Mouse (Mus musculus) embryonic facial prominence, embryonic 14.5 days (tissue): ENCODE measurements around the gene Anxa2. TPM values are rescaled to one million over a fixed set of nuclear protein-coding genes. Genes with fewer than 3 reads are reported as not detected.
A peak's percentile ranks its signal among the peaks of the same experiment; 100 is the strongest.

ENCODE experiments used
- ATAC-seq: fragments of 200-750 bp; cut with Nextera tagmentation; 2 replicates; pipeline ENCODE4 v1.8.0; 2017; ENCODE audit warnings: low read depth, moderate number of reproducible peaks, moderate TSS enrichment
- DNase-seq: peaks from one replicate; pipeline ENCODE4 v3.0.0-alpha.2; 2015; ENCODE audit warnings: low spot score
- H3K27ac ChIP-seq: fragments of 300-500 bp; sonication (generic); replicated peaks from 2 replicates; pipeline ENCODE4 v1.5.1; 2014; ENCODE audit warnings: low read depth, mild to moderate bottlenecking, low read length, moderate library complexity
- H3K27me3 ChIP-seq: fragments of 300-500 bp; sonication (generic); replicated peaks from 2 replicates; pipeline ENCODE4 v1.6.1; 2014; ENCODE audit warnings: low read length; ENCODE audit not compliant: control insufficient read depth, insufficient read depth
- H3K36me3 ChIP-seq: fragments of 300-500 bp; sonication (generic); 2 replicates; pipeline ENCODE4 v1.6.1; 2014; ENCODE audit warnings: low read length, mixed read lengths; ENCODE audit not compliant: control insufficient read depth, insufficient read depth
- H3K4me1 ChIP-seq: fragments of 300-500 bp; sonication (generic); 2 replicates; pipeline ENCODE4 v1.6.1; 2014; ENCODE audit warnings: antibody characterized with exemption, low read length; ENCODE audit not compliant: control insufficient read depth, insufficient read depth
- H3K4me2 ChIP-seq: fragments of 300-500 bp; sonication (generic); 2 replicates; pipeline ENCODE4 v1.6.1; 2014; ENCODE audit warnings: low read depth, mild to moderate bottlenecking, low read length, moderate library complexity, mixed read lengths
- H3K4me3 ChIP-seq: fragments of 300-500 bp; sonication (generic); 2 replicates; pipeline ENCODE4 v1.5.1; 2014; ENCODE audit warnings: low read depth, mild to moderate bottlenecking, low read length
- H3K9ac ChIP-seq: fragments of 300-500 bp; sonication (generic); 2 replicates; pipeline ENCODE4 v1.6.1; 2014; ENCODE audit warnings: low read depth, mild to moderate bottlenecking, low read length, moderate library complexity, mixed read lengths
- H3K9me3 ChIP-seq: fragments of 300-500 bp; sonication (generic); 2 replicates; pipeline ENCODE4 v1.6.1; 2016; ENCODE audit warnings: low read length; ENCODE audit not compliant: control insufficient read depth
- WGBS: fragments of 180-500 bp; shearing (Covaris S2); extraction: QIAGEN DNeasy Blood & Tissue Kit; methylation state at CpG from one replicate; pipeline ENCODE4 v1.1.7; 2014; 5-methylcytosine and 5-hydroxymethylcytosine counted together
- polyA plus RNA-seq: library from polyadenylated mRNA; unstranded; fragments of >200 nt; fragmentation: Nextera tagmentation; extraction: Ambion mirVana; gene quantifications from 2 replicates; pipeline ENCODE4 v1.2.1, GENCODE M21; 2014

The Anxa2 gene
- polyA plus RNA-seq, result 1,306 and 1,330 TPM in 2 replicates

GRCm38 (mm10) chr9:69453066-69453900 is at the start of gene Anxa2:
Gene Anxa2, plus strand, starts transcription at chr9:69453620.
- 16% methylated on average over 14 of the region's 37 CpGs for WGBS
- H3K4me1 ChIP-seq, result peaks cover 57% of the 10 kb centered on the region

DNA sequence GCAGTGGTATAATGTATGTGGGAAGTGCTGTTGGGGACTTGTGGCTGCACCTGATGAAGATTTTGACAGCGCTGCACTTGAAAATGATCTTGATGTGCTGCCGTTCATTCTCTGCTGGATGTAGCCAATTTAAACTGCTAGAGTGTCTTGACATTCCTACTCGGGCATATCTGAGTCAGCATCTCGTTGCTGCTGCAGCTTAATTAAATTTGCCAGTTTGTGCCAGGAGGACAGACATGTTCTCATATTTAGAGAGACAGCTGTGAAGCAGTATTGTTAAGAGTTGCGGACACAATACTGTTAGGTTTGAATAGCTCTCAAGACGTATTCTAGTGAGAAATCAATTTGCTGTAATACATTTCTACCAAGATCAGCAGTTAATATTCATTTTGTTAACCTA is 48.7 kb upstream of the Anxa2 start:
- WGBS, result 70% methylated on average over 6 of the region's 6 CpGs
- no peak overlapping the region for H3K4me2 ChIP-seq
- DNase-seq, result no peak
- H3K9me3 ChIP-seq, result no peaks in the 10 kb centered on the region
- H3K9ac ChIP-seq, result no peak overlapping the region
- peaks cover 11% of the 10 kb centered on the region for H3K36me3 ChIP-seq
- no peak overlapping the region for H3K27ac ChIP-seq
- H3K4me1 ChIP-seq, result no peaks in the 10 kb centered on the region
- no peaks in the 10 kb centered on the region for H3K27me3 ChIP-seq
- no peak overlapping the region for H3K4me3 ChIP-seq
- no peak for ATAC-seq

More at GRCm38 (mm10) chr9:69453066-69453900, at the start of gene Anxa2:
- H3K4me2 ChIP-seq, result peak within 1 kb of the TSS; percentile 58
- H3K4me3 ChIP-seq, result peak within 1 kb of the TSS; percentile 83
- no peaks in the 10 kb centered on the region for H3K27me3 ChIP-seq
- no peaks in the 10 kb centered on the region for H3K9me3 ChIP-seq
- DNase-seq (peak; percentile 98), ATAC-seq (peak; percentile 89)
- no peaks in the 10 kb centered on the region for H3K36me3 ChIP-seq
- H3K27ac ChIP-seq, result peak within 1 kb of the TSS; percentile 98
- H3K9ac ChIP-seq, result peak within 1 kb of the TSS; percentile 95

DNA sequence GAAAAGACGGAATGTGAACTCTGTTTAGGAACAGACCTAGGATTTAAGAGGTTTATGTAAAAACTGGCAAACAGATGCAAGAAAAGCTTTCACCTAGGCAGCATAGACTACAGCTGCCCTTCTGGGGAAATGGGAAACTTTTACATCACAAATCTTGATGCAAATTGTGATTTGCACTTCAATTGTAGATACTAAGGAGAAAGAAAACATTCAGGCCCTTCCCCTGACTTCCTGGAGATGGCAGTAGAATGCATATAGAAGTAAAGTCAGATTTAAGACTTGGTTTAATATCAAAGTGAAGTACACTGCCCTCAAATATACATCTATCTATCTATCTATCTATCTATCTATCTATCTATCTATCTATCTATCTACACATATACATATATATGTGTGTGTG is 33.9 kb upstream of the Anxa2 start:
- DNase-seq (peak; percentile 56), ATAC-seq (no peak)
- H3K4me1 ChIP-seq, result no peaks in the 10 kb centered on the region
- H3K27ac ChIP-seq, result no peak overlapping the region
- no peak overlapping the region for H3K4me3 ChIP-seq
- no peak overlapping the region for H3K9ac ChIP-seq
- H3K4me2 ChIP-seq, result no peak overlapping the region
- H3K36me3 ChIP-seq, result peaks cover 45% of the 10 kb centered on the region
- H3K27me3 ChIP-seq, result no peaks in the 10 kb centered on the region
- no peaks in the 10 kb centered on the region for H3K9me3 ChIP-seq
- WGBS, result 88% methylated on average over 1 of the region's 1 CpGs

GRCm38 (mm10) chr9:69430531-69430930 is 22.9 kb upstream of the Anxa2 start:
- WGBS, result 84% methylated on average over 3 of the region's 3 CpGs

GRCm38 (mm10) chr9:69431863-69432555 is 21.4 kb upstream of the Anxa2 start:
- ATAC-seq, result peak; percentile 88

More at GRCm38 (mm10) chr9:69430531-69430930, 22.9 kb upstream of the Anxa2 start:
- Histone ChIP-seq H3K4me2 (no peak overlapping the region), H3K36me3 (peaks cover 51% of the 10 kb centered on the region), H3K27me3 (no peaks in the 10 kb centered on the region), H3K27ac (peak overlapping the region; percentile 87), H3K4me1 (peaks cover 24% of the 10 kb centered on the region), H3K9me3 (no peaks in the 10 kb centered on the region), H3K9ac (no peak overlapping the region), H3K4me3 (no peak overlapping the region)
- ATAC-seq (no peak), DNase-seq (no peak)

DNA sequence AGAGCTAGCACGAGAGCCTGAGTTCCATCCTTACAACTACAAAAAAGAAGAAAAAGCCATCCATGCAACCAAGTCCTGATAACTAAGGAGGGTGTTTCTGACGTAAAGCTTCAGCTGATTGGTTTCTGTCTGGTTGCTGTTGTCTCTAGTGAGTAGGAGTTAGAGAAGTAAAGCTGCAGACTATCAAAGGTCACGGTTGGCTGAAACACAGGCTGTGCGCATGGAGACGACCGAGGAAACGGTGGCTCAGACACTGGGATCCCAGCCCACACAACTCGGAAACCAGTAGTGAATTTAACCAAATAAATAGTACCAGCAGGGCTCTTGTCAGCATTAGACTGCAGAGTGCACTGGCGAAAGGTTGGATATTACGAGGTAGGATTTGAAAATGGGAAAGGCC is 18.2 kb upstream of the Anxa2 start:
- H3K36me3 ChIP-seq, result peaks cover 12% of the 10 kb centered on the region
- H3K4me1 ChIP-seq, result peaks cover 31% of the 10 kb centered on the region
- no peaks in the 10 kb centered on the region for H3K9me3 ChIP-seq
- no peak overlapping the region for H3K9ac ChIP-seq
- DNase-seq, result no peak
- no peak overlapping the region for H3K27ac ChIP-seq
- H3K4me3 ChIP-seq, result no peak overlapping the region
- no peak overlapping the region for H3K4me2 ChIP-seq
- WGBS, result 69% methylated on average over 10 of the region's 10 CpGs
- no peak for ATAC-seq
- H3K27me3 ChIP-seq, result no peaks in the 10 kb centered on the region

More at GRCm38 (mm10) chr9:69431863-69432555, 21.4 kb upstream of the Anxa2 start:
- Histone ChIP-seq H3K36me3 (peaks cover 39% of the 10 kb centered on the region), H3K9me3 (no peaks in the 10 kb centered on the region), H3K27me3 (no peaks in the 10 kb centered on the region), H3K4me2 (peak overlapping the region; percentile 20), H3K27ac (peak overlapping the region; percentile 87), H3K9ac (no peak overlapping the region), H3K4me3 (no peak overlapping the region), H3K4me1 (peaks cover 24% of the 10 kb centered on the region)
- 22% methylated on average over 6 of the region's 6 CpGs for WGBS
- DNase-seq, result peak; percentile 96

DNA sequence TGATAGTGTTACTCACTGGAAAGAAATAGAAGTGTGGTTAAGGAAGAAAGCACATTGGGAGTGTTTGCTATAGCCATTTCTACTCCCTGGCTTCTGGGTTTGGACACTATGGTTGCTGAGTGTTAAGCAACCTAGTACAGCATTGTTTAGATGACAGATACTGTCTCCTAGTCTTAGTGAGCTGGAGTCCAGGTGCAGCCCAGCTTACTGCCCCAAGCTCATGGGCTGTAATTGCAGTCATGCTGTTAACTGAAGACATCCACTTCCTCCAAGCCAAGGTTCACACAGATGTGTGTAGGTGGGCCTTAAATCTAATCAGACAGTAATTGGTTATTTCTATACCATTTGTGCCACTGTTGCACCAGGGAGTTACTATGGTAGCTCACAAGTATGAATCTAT is 17.8 kb upstream of the Anxa2 start:
- Histone ChIP-seq H3K9me3 (no peaks in the 10 kb centered on the region), H3K27ac (no peak overlapping the region), H3K36me3 (peaks cover 9% of the 10 kb centered on the region), H3K4me1 (peaks cover 32% of the 10 kb centered on the region), H3K9ac (no peak overlapping the region), H3K27me3 (no peaks in the 10 kb centered on the region), H3K4me2 (no peak overlapping the region), H3K4me3 (no peak overlapping the region)
- DNase-seq, result no peak
- ATAC-seq, result no peak

DNA sequence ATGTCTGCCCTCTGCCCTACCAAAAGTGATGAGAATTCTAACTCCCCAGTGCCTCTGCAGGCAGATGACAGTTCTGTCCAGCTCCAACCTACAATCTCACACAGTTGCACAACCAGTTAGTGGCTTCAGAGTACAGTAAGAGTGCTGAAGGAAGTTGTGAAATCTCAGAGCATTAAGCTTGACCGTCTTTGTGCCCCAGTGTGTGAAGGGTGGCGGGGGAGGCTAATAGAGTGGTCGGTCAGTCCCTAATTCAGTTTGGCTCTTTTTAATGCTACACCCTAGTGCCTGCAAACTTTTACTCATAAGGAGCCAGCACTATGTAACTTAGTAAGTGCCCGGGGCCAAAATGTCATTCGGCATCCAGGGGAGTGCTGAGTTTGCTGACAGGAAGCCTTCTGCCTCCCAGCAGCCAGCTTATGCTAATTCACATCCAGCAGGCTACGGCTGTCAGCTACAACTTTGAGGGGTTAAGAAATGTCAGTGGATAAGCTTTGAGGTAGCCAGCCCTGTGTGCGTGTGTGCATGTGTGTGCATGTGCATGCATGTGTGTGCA is 13.5 kb upstream of the Anxa2 start:
- Histone ChIP-seq H3K36me3 (no peaks in the 10 kb centered on the region), H3K4me3 (no peak overlapping the region), H3K4me1 (peaks cover 11% of the 10 kb centered on the region), H3K27me3 (no peaks in the 10 kb centered on the region), H3K27ac (0 out of 2 replicates have a peak overlapping the region, but pooled peaks have one; percentile 33), H3K4me2 (0 out of 2 replicates have a peak overlapping the region, but pooled peaks have one; percentile 10), H3K9ac (no peak overlapping the region), H3K9me3 (no peaks in the 10 kb centered on the region)
- ATAC-seq, result 0 out of 2 replicates have a peak, but pooled peaks have one; percentile 41
- WGBS, result 20% methylated on average over 6 of the region's 7 CpGs
- DNase-seq, result peak; percentile 62
